Mouse (Mus musculus): ENCODE measurements around the gene Gm5089. TPM values are rescaled to one million over a fixed set of nuclear protein-coding genes. Genes with fewer than 3 reads are reported as not detected.

Gene Gm5089
- polyA plus RNA-seq, 1 experiment from 2014 or later = not detected

DNA sequence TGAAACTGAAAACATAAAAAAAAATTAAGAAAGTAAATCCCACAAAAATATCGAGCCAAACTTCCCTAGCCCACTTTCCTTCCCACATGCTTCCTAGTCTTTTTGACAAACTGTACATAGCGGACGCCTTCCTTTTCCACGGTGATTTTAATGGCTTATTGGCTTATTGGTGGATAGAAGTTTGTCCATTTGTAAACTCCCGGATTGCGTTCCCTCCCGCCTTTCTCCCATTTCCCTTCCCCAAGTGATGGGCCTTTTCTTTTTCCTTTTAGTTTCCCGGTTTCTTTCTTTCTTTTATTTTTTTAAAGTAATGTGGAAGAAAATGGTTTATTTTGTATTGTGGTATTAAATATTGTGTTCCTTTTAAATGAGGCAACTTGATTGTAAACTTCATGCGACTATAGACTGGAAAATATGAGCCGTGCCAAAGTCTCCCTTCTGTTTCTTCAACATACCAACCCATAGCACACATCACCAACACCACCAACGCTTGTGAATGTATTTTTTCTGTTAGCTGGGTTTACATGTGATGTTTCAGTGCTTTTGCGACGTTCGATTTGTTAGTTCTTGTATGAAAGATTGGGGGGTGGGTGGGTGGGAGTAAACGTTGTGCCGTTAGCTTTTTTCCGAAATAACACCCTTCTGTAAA is 28.7 kb upstream of the Gm5089 start:
- ATAC-seq (replicated peaks; ENCODE audit: low FRiP score, low TSS enrichment, low read depth) (no peak), DNase-seq (ENCODE audit: low spot score) (peak; percentile 67)
- no peak overlapping the region for H3K4me2 ChIP-seq (ENCODE audit: low read length)
- peaks cover 12% of the 10 kb centered on the region for H3K4me1 ChIP-seq (replicated peaks; ENCODE audit: control insufficient read depth, insufficient read depth, low read length)
- no peak overlapping the region for H3K4me3 ChIP-seq (ENCODE audit: low read depth, low read length)
- H3K36me3 ChIP-seq (ENCODE audit: control insufficient read depth, insufficient read depth, low read length) = no peaks in the 10 kb centered on the region
- no peak overlapping the region for H3K9ac ChIP-seq (ENCODE audit: low read length)
- no peak overlapping the region for H3K27ac ChIP-seq (ENCODE audit: low read depth)
- H3K9me3 ChIP-seq (ENCODE audit: control insufficient read depth, low read length) = no peaks in the 10 kb centered on the region
- WGBS = 18% methylated on average over 17 of the region's 17 CpGs
- H3K27me3 ChIP-seq (replicated peaks; ENCODE audit: control insufficient read depth, insufficient read depth, low read length) = peaks cover 100% of the 10 kb centered on the region

DNA sequence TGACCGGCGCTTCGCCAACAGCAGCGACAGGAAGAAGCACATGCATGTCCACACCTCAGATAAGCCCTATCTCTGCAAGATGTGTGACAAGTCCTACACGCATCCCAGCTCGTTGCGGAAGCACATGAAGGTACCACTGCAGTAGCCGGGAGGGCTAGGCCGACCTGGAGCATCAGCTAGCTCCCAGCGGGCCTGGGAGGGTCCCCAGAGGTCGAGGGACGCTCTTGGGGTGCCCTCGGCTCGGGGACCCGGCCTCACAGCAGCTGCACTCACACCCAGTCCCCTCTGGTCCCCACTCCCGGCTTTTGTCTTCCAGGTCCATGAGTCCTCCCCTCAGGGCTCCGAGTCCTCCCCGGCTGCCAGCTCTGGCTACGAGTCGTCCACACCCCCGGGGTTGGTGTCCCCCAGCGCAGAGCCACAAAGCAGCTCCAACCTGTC is 27.7 kb upstream of the Gm5089 start:
- no peak overlapping the region for H3K27ac ChIP-seq (ENCODE audit: low read depth)
- ATAC-seq (replicated peaks; ENCODE audit: low FRiP score, low TSS enrichment, low read depth) = no peak
- H3K9ac ChIP-seq (ENCODE audit: low read length) = no peak overlapping the region
- 1% methylated on average over 22 of the region's 22 CpGs for WGBS
- peaks cover 14% of the 10 kb centered on the region for H3K4me1 ChIP-seq (replicated peaks; ENCODE audit: control insufficient read depth, insufficient read depth, low read length)
- H3K36me3 ChIP-seq (ENCODE audit: control insufficient read depth, insufficient read depth, low read length) = no peaks in the 10 kb centered on the region
- DNase-seq (ENCODE audit: low spot score) = peak; percentile 79
- H3K9me3 ChIP-seq (ENCODE audit: control insufficient read depth, low read length) = no peaks in the 10 kb centered on the region
- no peak overlapping the region for H3K4me3 ChIP-seq (ENCODE audit: low read depth, low read length)
- peaks cover 100% of the 10 kb centered on the region for H3K27me3 ChIP-seq (replicated peaks; ENCODE audit: control insufficient read depth, insufficient read depth, low read length)
- H3K4me2 ChIP-seq (ENCODE audit: low read length) = no peak overlapping the region

GRCm38 (mm10) chr14:122477971-122478573 is 27.2 kb upstream of the Gm5089 start:
- H3K27me3 ChIP-seq (replicated peaks; ENCODE audit: control insufficient read depth, insufficient read depth, low read length) = peaks cover 100% of the 10 kb centered on the region
- no peak overlapping the region for H3K9ac ChIP-seq (ENCODE audit: low read length)
- H3K9me3 ChIP-seq (ENCODE audit: control insufficient read depth, low read length) = no peaks in the 10 kb centered on the region
- no peak overlapping the region for H3K4me3 ChIP-seq (ENCODE audit: low read depth, low read length)
- ATAC-seq (replicated peaks; ENCODE audit: low FRiP score, low TSS enrichment, low read depth) (no peak), DNase-seq (ENCODE audit: low spot score) (peak; percentile 78)
- peaks cover 14% of the 10 kb centered on the region for H3K4me1 ChIP-seq (replicated peaks; ENCODE audit: control insufficient read depth, insufficient read depth, low read length)
- H3K27ac ChIP-seq (ENCODE audit: low read depth) = no peak overlapping the region
- no peak overlapping the region for H3K4me2 ChIP-seq (ENCODE audit: low read length)
- no peaks in the 10 kb centered on the region for H3K36me3 ChIP-seq (ENCODE audit: control insufficient read depth, insufficient read depth, low read length)
- 3% methylated on average over 9 of the region's 9 CpGs for WGBS

- Histone ChIP-seq H3K4me2 (ENCODE audit: low read length) (no peak overlapping the region), H3K36me3 (ENCODE audit: control insufficient read depth, insufficient read depth, low read length) (no peaks in the 10 kb centered on the region), H3K4me3 (ENCODE audit: low read depth, low read length) (no peak overlapping the region), H3K27ac (ENCODE audit: low read depth) (no peak overlapping the region), H3K9ac (ENCODE audit: low read length) (no peak overlapping the region), H3K4me1 (replicated peaks; ENCODE audit: control insufficient read depth, insufficient read depth, low read length) (peaks cover 14% of the 10 kb centered on the region), H3K27me3 (replicated peaks; ENCODE audit: control insufficient read depth, insufficient read depth, low read length) (peaks cover 100% of the 10 kb centered on the region), H3K9me3 (ENCODE audit: control insufficient read depth, low read length) (no peaks in the 10 kb centered on the region)
- DNase-seq (ENCODE audit: low spot score) (peak; percentile 73), ATAC-seq (replicated peaks; ENCODE audit: low FRiP score, low TSS enrichment, low read depth) (no peak)
- under 1% methylated on average over 20 of the region's 20 CpGs for WGBS
These were observed 26.4 kb upstream of the Gm5089 start for GRCm38 (mm10) chr14:122477261-122477671.

- Histone ChIP-seq H3K4me2 (ENCODE audit: low read length) (no peak overlapping the region), H3K9ac (ENCODE audit: low read length) (no peak overlapping the region), H3K9me3 (ENCODE audit: control insufficient read depth, low read length) (no peaks in the 10 kb centered on the region), H3K27ac (ENCODE audit: low read depth) (no peak overlapping the region), H3K27me3 (replicated peaks; ENCODE audit: control insufficient read depth, insufficient read depth, low read length) (peaks cover 100% of the 10 kb centered on the region), H3K4me3 (ENCODE audit: low read depth, low read length) (no peak overlapping the region), H3K4me1 (replicated peaks; ENCODE audit: control insufficient read depth, insufficient read depth, low read length) (peaks cover 14% of the 10 kb centered on the region), H3K36me3 (ENCODE audit: control insufficient read depth, insufficient read depth, low read length) (no peaks in the 10 kb centered on the region)
- WGBS = 2% methylated on average over 18 of the region's 18 CpGs
- DNase-seq (ENCODE audit: low spot score) = peak; percentile 69
- no peak for ATAC-seq (replicated peaks; ENCODE audit: low FRiP score, low TSS enrichment, low read depth)
These were observed 25.9 kb upstream of the Gm5089 start for GRCm38 (mm10) chr14:122476822-122477215.

DNA sequence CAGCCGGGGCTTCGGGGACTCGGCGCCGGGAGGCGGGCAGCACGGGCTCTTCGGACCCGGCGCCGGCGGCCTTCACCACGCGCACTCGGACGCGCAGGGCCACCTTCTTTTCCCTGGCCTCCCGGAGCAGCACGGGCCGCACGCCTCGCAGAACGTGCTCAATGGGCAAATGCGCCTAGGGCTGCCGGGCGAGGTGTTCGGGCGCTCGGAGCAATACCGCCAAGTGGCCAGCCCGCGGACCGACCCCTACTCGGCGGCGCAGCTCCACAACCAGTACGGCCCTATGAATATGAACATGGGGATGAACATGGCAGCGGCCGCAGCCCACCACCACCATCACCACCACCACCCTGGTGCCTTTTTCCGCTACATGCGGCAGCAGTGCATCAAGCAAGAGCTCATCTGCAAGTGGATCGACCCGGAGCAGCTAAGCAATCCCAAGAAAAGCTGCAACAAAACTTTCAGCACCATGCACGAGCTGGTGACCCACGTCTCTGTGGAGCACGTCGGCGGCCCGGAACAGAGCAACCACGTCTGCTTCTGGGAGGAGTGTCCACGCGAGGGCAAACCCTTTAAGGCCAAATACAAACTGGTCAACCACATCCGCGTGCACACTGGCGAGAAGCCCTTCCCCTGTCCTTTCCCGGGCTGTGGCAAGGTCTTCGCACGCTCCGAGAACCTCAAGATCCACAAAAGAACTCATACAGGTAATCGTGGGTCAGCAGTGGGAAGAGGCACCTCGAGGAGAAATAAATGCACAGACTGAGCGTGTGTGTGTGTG is 25.3 kb upstream of the Gm5089 start:
- DNase-seq (ENCODE audit: low spot score) = peak; percentile 82
- Histone ChIP-seq H3K4me3 (ENCODE audit: low read depth, low read length) (peak overlapping the region; percentile 32), H3K4me2 (ENCODE audit: low read length) (peak overlapping the region; percentile 49), H3K9ac (ENCODE audit: low read length) (no peak overlapping the region), H3K36me3 (ENCODE audit: control insufficient read depth, insufficient read depth, low read length) (no peaks in the 10 kb centered on the region), H3K9me3 (ENCODE audit: control insufficient read depth, low read length) (no peaks in the 10 kb centered on the region), H3K27ac (ENCODE audit: low read depth) (no peak overlapping the region), H3K4me1 (replicated peaks; ENCODE audit: control insufficient read depth, insufficient read depth, low read length) (peaks cover 14% of the 10 kb centered on the region), H3K27me3 (replicated peaks; ENCODE audit: control insufficient read depth, insufficient read depth, low read length) (peaks cover 100% of the 10 kb centered on the region)
- ATAC-seq (replicated peaks; ENCODE audit: low FRiP score, low TSS enrichment, low read depth) = 0 out of 2 replicates have a peak, but pooled peaks have one; percentile 17
- under 1% methylated on average over 62 of the region's 62 CpGs for WGBS

GRCm38 (mm10) chr14:122475557-122476040 is 24.7 kb upstream of the Gm5089 start:
- Histone ChIP-seq H3K36me3 (ENCODE audit: control insufficient read depth, insufficient read depth, low read length) (no peaks in the 10 kb centered on the region), H3K9me3 (ENCODE audit: control insufficient read depth, low read length) (no peaks in the 10 kb centered on the region), H3K27ac (ENCODE audit: low read depth) (no peak overlapping the region), H3K4me1 (replicated peaks; ENCODE audit: control insufficient read depth, insufficient read depth, low read length) (peaks cover 14% of the 10 kb centered on the region), H3K9ac (ENCODE audit: low read length) (no peak overlapping the region), H3K4me2 (ENCODE audit: low read length) (peak overlapping the region; percentile 49), H3K27me3 (replicated peaks; ENCODE audit: control insufficient read depth, insufficient read depth, low read length) (peaks cover 100% of the 10 kb centered on the region), H3K4me3 (ENCODE audit: low read depth, low read length) (peak overlapping the region; percentile 32)
- WGBS = 1% methylated on average over 58 of the region's 65 CpGs
- DNase-seq (ENCODE audit: low spot score) (peak; percentile 71), ATAC-seq (replicated peaks; ENCODE audit: low FRiP score, low TSS enrichment, low read depth) (0 out of 2 replicates have a peak, but pooled peaks have one; percentile 12)

DNA sequence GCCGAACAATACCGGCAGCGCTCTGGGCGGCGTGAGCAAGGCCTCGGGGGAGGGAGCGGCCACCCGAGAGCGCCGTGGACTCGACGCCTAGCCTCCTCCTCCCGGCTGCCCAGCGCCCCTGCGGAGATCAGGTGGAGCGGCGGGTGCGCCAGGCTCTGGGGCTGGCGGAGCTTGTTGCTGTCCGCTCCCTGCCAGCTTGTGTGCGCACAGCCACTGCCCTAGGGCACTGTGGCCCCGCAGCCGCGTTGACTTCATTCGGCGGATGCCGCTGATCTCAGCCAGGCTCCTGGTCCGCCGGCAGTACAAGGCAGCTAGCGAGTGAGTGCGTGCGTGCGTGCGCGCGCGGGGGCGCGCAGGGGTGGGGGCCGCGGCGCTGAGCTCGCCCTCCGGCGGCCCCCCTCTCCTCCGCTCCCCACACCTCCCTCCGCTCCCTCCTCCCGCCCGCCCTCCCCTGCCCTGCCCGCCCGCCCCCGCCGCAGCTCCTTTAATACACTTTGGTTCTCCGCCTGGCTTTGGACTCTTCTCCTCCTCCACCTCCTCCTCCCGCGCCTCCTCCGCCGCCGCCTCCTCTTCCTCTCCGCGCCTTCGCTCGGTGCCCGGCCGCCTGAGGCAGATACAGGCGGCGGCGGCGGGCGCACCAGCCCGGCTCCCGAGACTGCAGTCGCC is 24.1 kb upstream of the Gm5089 start, which contains the start of gene Zic2:
Gene Zic2, plus strand, starts transcription at position 545 of the 666 bp plus-strand sequence.
- Histone ChIP-seq H3K4me1 (replicated peaks; ENCODE audit: control insufficient read depth, insufficient read depth, low read length) (peaks cover 14% of the 10 kb centered on the region), H3K9ac (ENCODE audit: low read length) (no peak within 1 kb of the TSS), H3K9me3 (ENCODE audit: control insufficient read depth, low read length) (no peaks in the 10 kb centered on the region), H3K27me3 (replicated peaks; ENCODE audit: control insufficient read depth, insufficient read depth, low read length) (peaks cover 100% of the 10 kb centered on the region), H3K27ac (ENCODE audit: low read depth) (no peak within 1 kb of the TSS), H3K36me3 (ENCODE audit: control insufficient read depth, insufficient read depth, low read length) (no peaks in the 10 kb centered on the region), H3K4me2 (ENCODE audit: low read length) (peak within 1 kb of the TSS; percentile 49), H3K4me3 (ENCODE audit: low read depth, low read length) (peak within 1 kb of the TSS; percentile 32)
- DNase-seq (ENCODE audit: low spot score) (peak; percentile 77), ATAC-seq (replicated peaks; ENCODE audit: low FRiP score, low TSS enrichment, low read depth) (peak; percentile 61)
- WGBS = 1% methylated on average over 59 of the region's 73 CpGs
